Mouse (Mus musculus) kidney, embryonic 15.5 days (tissue): ENCODE measurements around the gene Ccdc57. TPM values are rescaled to one million over a fixed set of nuclear protein-coding genes. Genes with fewer than 3 reads are reported as not detected.
A peak's percentile ranks its signal among the peaks of the same experiment; 100 is the strongest.

Source experiments
- ATAC-seq: fragments of 200-750 bp; cut with Nextera tagmentation; replicated peaks from 2 replicates; pipeline ENCODE4 v1.8.0; 2017; ENCODE audit warnings: moderate TSS enrichment; ENCODE audit not compliant: low FRiP score
- H3K27ac ChIP-seq: fragments of 300-500 bp; sonication (generic); 2 replicates; pipeline ENCODE4 v1.5.1; 2015; ENCODE audit warnings: mild to moderate bottlenecking, inconsistent platforms
- H3K27me3 ChIP-seq: fragments of 300-500 bp; sonication (generic); 2 replicates; pipeline ENCODE4 v1.6.1; 2015; ENCODE audit warnings: inconsistent platforms
- H3K36me3 ChIP-seq: fragments of 300-500 bp; sonication (generic); 2 replicates; pipeline ENCODE4 v1.6.1; 2015; ENCODE audit warnings: inconsistent platforms
- H3K4me1 ChIP-seq: fragments of 300-500 bp; sonication (generic); 2 replicates; pipeline ENCODE4 v1.6.1; 2015; ENCODE audit warnings: inconsistent platforms
- H3K4me2 ChIP-seq: fragments of 300-500 bp; sonication (generic); 2 replicates; pipeline ENCODE4 v1.6.1; 2015; ENCODE audit warnings: moderate library complexity, mild to moderate bottlenecking, inconsistent platforms
- H3K4me3 ChIP-seq: fragments of 300-500 bp; sonication (generic); replicated peaks from 2 replicates; pipeline ENCODE4 v1.5.1; 2015; ENCODE audit warnings: mild to moderate bottlenecking, inconsistent platforms
- H3K9ac ChIP-seq: fragments of 300-500 bp; sonication (generic); 2 replicates; pipeline ENCODE4 v1.6.1; 2015; ENCODE audit warnings: mild to moderate bottlenecking, inconsistent platforms
- H3K9me3 ChIP-seq: fragments of 300-500 bp; sonication (generic); replicated peaks from 2 replicates; pipeline ENCODE4 v1.6.1; 2016; ENCODE audit warnings: inconsistent platforms
- WGBS: fragments of 180-500 bp; shearing (Covaris S2); methylation state at CpG from one replicate; pipeline ENCODE4 v1.1.7; 2015; ENCODE audit warnings: mixed read lengths; 5-methylcytosine and 5-hydroxymethylcytosine counted together
- polyA plus RNA-seq: library from polyadenylated mRNA; unstranded; fragments of >200 nt; fragmentation: Nextera tagmentation; extraction: Ambion mirVana; gene quantifications from 2 replicates; pipeline ENCODE4 v1.2.1, GENCODE M21; 2015

Ccdc57 gene
- polyA plus RNA-seq, 1 experiment from 2014 or later = 8.4 TPM

- ATAC-seq = no peak
- 96% methylated on average over 4 of the region's 4 CpGs for WGBS
- H3K27me3 ChIP-seq = no peaks in the 10 kb centered on the region
- no peak overlapping the region for H3K9ac ChIP-seq
- no peak overlapping the region for H3K4me2 ChIP-seq
- H3K4me1 ChIP-seq = peaks cover 16% of the 10 kb centered on the region; the same call in 1 of the 2 replicates
- no peak overlapping the region for H3K27ac ChIP-seq
- H3K4me3 ChIP-seq = no peak overlapping the region
- H3K9me3 ChIP-seq = no peaks in the 10 kb centered on the region
- peaks cover 24% of the 10 kb centered on the region for H3K36me3 ChIP-seq
These were observed 4.2 kb downstream of the Ccdc57 start for GRCm38 (mm10) chr11:120928468-120928867.

- Histone ChIP-seq H3K27ac (no peak overlapping the region), H3K4me2 (no peak overlapping the region), H3K4me3 (no peak overlapping the region), H3K9ac (no peak overlapping the region), H3K9me3 (no peaks in the 10 kb centered on the region), H3K27me3 (no peaks in the 10 kb centered on the region), H3K4me1 (no peaks in the 10 kb centered on the region), H3K36me3 (peaks cover 71% of the 10 kb centered on the region)
- 93% methylated on average over 3 of the region's 3 CpGs for WGBS
- no peak for ATAC-seq
These were observed 10.1 kb downstream of the Ccdc57 start for GRCm38 (mm10) chr11:120922528-120922927.

- Histone ChIP-seq H3K4me3 (no peak overlapping the region), H3K9me3 (no peaks in the 10 kb centered on the region)
- 96% methylated on average over 5 of the region's 5 CpGs for WGBS
These were observed 14.9 kb downstream of the Ccdc57 start for GRCm38 (mm10) chr11:120917756-120918155.

GRCm38 (mm10) chr11:120916477-120916876 lies 16.2 kb downstream of the Ccdc57 start:
- Histone ChIP-seq H3K4me3 (no peak overlapping the region), H3K27me3 (no peaks in the 10 kb centered on the region), H3K4me1 (no peaks in the 10 kb centered on the region), H3K9me3 (no peaks in the 10 kb centered on the region), H3K36me3 (peaks cover 65% of the 10 kb centered on the region), H3K9ac (no peak overlapping the region), H3K4me2 (no peak overlapping the region), H3K27ac (no peak overlapping the region)
- 74% methylated on average over 3 of the region's 3 CpGs for WGBS
- ATAC-seq = no peak

More at GRCm38 (mm10) chr11:120917756-120918155, 14.9 kb downstream of the Ccdc57 start:
- no peak overlapping the region for H3K9ac ChIP-seq
- H3K4me1 ChIP-seq = no peaks in the 10 kb centered on the region
- no peak overlapping the region for H3K27ac ChIP-seq
- ATAC-seq = no peak
- H3K27me3 ChIP-seq = no peaks in the 10 kb centered on the region
- peaks cover 70% of the 10 kb centered on the region for H3K36me3 ChIP-seq
- H3K4me2 ChIP-seq = no peak overlapping the region

GRCm38 (mm10) chr11:120913796-120914195 lies 18.9 kb downstream of the Ccdc57 start:
- no peak overlapping the region for H3K4me2 ChIP-seq
- 90% methylated on average over 4 of the region's 4 CpGs for WGBS
- no peak overlapping the region for H3K27ac ChIP-seq
- no peaks in the 10 kb centered on the region for H3K9me3 ChIP-seq
- H3K27me3 ChIP-seq = no peaks in the 10 kb centered on the region
- no peak overlapping the region for H3K9ac ChIP-seq
- peaks cover 40% of the 10 kb centered on the region for H3K36me3 ChIP-seq
- no peaks in the 10 kb centered on the region for H3K4me1 ChIP-seq
- H3K4me3 ChIP-seq = no peak overlapping the region
- ATAC-seq = no peak

GRCm38 (mm10) chr11:120905430-120905873 lies 27.2 kb downstream of the Ccdc57 start:
- peaks cover 24% of the 10 kb centered on the region for H3K4me1 ChIP-seq
- H3K4me2 ChIP-seq = no peak overlapping the region
- no peaks in the 10 kb centered on the region for H3K27me3 ChIP-seq
- ATAC-seq = peak; percentile 61; the same call in 1 of the 2 replicates
- WGBS = 13% methylated on average over 1 of the region's 1 CpGs
- peaks cover 18% of the 10 kb centered on the region for H3K36me3 ChIP-seq
- no peak overlapping the region for H3K27ac ChIP-seq
- no peaks in the 10 kb centered on the region for H3K9me3 ChIP-seq
- H3K9ac ChIP-seq = no peak overlapping the region
- H3K4me3 ChIP-seq = no peak overlapping the region

- Histone ChIP-seq H3K4me3 (no peak overlapping the region), H3K36me3 (peaks cover 18% of the 10 kb centered on the region), H3K4me2 (no peak overlapping the region), H3K27me3 (no peaks in the 10 kb centered on the region), H3K27ac (no peak overlapping the region), H3K9ac (no peak overlapping the region), H3K9me3 (no peaks in the 10 kb centered on the region), H3K4me1 (peaks cover 24% of the 10 kb centered on the region)
- 95% methylated on average over 3 of the region's 3 CpGs for WGBS
- ATAC-seq = no peak
These were observed 28.1 kb downstream of the Ccdc57 start for GRCm38 (mm10) chr11:120904561-120904960.

GRCm38 (mm10) chr11:120903159-120903850 lies 29.4 kb downstream of the Ccdc57 start:
- H3K27ac ChIP-seq = peak overlapping the region; percentile 91; the same call in 1 of the 2 replicates
- 81% methylated on average over 24 of the region's 24 CpGs for WGBS
- ATAC-seq = no peak

GRCm38 (mm10) chr11:120902487-120903142 lies 30.1 kb downstream of the Ccdc57 start:
- WGBS = 36% methylated on average over 10 of the region's 10 CpGs
- H3K9me3 ChIP-seq = no peaks in the 10 kb centered on the region
- peak; percentile 79 for ATAC-seq
- H3K4me2 ChIP-seq = peak overlapping the region; percentile 40
- H3K27ac ChIP-seq = peak overlapping the region; percentile 91
- H3K4me1 ChIP-seq = peaks cover 24% of the 10 kb centered on the region
- no peak overlapping the region for H3K9ac ChIP-seq
- H3K27me3 ChIP-seq = no peaks in the 10 kb centered on the region
- H3K36me3 ChIP-seq = peaks cover 15% of the 10 kb centered on the region
- H3K4me3 ChIP-seq = peak overlapping the region; percentile 17; the same call in 1 of the 2 replicates

More at GRCm38 (mm10) chr11:120903159-120903850, 29.4 kb downstream of the Ccdc57 start:
- Histone ChIP-seq H3K4me1 (peaks cover 24% of the 10 kb centered on the region), H3K9me3 (no peaks in the 10 kb centered on the region), H3K4me2 (no peak overlapping the region), H3K4me3 (no peak overlapping the region), H3K9ac (no peak overlapping the region), H3K27me3 (no peaks in the 10 kb centered on the region), H3K36me3 (peaks cover 18% of the 10 kb centered on the region)

- Histone ChIP-seq H3K9me3 (no peaks in the 10 kb centered on the region), H3K4me1 (peaks cover 24% of the 10 kb centered on the region), H3K4me3 (peak overlapping the region; percentile 17), H3K27me3 (no peaks in the 10 kb centered on the region), H3K36me3 (peaks cover 17% of the 10 kb centered on the region), H3K9ac (0 out of 2 replicates have a peak overlapping the region, but pooled peaks have one; percentile 23), H3K27ac (peak overlapping the region; percentile 91), H3K4me2 (peak overlapping the region; percentile 40)
- peak; percentile 64 for ATAC-seq
- WGBS = 54% methylated on average over 21 of the region's 21 CpGs
These were observed 30.8 kb downstream of the Ccdc57 start for GRCm38 (mm10) chr11:120901729-120902486.

- Histone ChIP-seq H3K9me3 (no peaks in the 10 kb centered on the region), H3K4me1 (peaks cover 24% of the 10 kb centered on the region), H3K27me3 (no peaks in the 10 kb centered on the region), H3K9ac (no peak overlapping the region), H3K4me3 (no peak overlapping the region), H3K27ac (peak overlapping the region; percentile 91; the same call in 1 of the 2 replicates), H3K4me2 (no peak overlapping the region), H3K36me3 (peaks cover 26% of the 10 kb centered on the region)
- no peak for ATAC-seq
- 85% methylated on average over 8 of the region's 8 CpGs for WGBS
These were observed 32.1 kb downstream of the Ccdc57 start for GRCm38 (mm10) chr11:120900276-120901244.
